Mouse (Mus musculus): ENCODE measurements around the gene A330070K13Rik. TPM values are rescaled to one million over a fixed set of nuclear protein-coding genes. Genes with fewer than 3 reads are reported as not detected.
A peak's percentile ranks its signal among the peaks of the same experiment; 100 is the strongest.

Gene A330070K13Rik
- not detected for total RNA-seq (2021)
- long read RNA-seq, experiment 1: 0 reads
- long read RNA-seq, experiment 2: 0 reads

GRCm38 (mm10) chr5:130384222-130384912 lies at the start of gene A330070K13Rik:
Gene A330070K13Rik (minus strand): TSS chr5:130384631.
- no peak for TF ChIP-seq CTCF (IDR thresholded peaks at IDR 0.05)
- H3K4me3 ChIP-seq: no peak within 1 kb of the TSS
- intact Hi-C loops (cut with DNase I): no loop called here
- no peak within 1 kb of the TSS for H3K27ac ChIP-seq
- no peak for DNase-seq

GRCm38 (mm10) chr5:130411516-130411915 lies 27.1 kb upstream of the A330070K13Rik start:
- no peak for TF ChIP-seq CTCF (IDR thresholded peaks at IDR 0.05)
- DNase-seq: no peak
- intact Hi-C loops (cut with DNase I): no loop called here
- Histone ChIP-seq H3K27ac (no peak overlapping the region), H3K4me3 (no peak overlapping the region)

- TF ChIP-seq CTCF (IDR thresholded peaks at IDR 0.05): no peak
- intact Hi-C loops (cut with DNase I): loop anchor here (10.0 kb wide), 1 partner anchor 445 kb away; no protein-coding TSS in a partner anchor
Measured at GRCm38 (mm10) chr5:130409706-130410105, 25.3 kb upstream of the A330070K13Rik start.

GRCm38 (mm10) chr5:130405201-130405600 lies 20.8 kb upstream of the A330070K13Rik start:
- intact Hi-C loops (cut with DNase I): loop anchor here (10.0 kb wide), 1 partner anchor 450 kb away; no protein-coding TSS in a partner anchor
- Histone ChIP-seq H3K27ac (no peak overlapping the region), H3K4me3 (no peak overlapping the region)
- peak; percentile 86 for TF ChIP-seq CTCF (IDR thresholded peaks at IDR 0.05)
- peak; percentile 26 for DNase-seq

More at GRCm38 (mm10) chr5:130409706-130410105, 25.3 kb upstream of the A330070K13Rik start:
- DNase-seq: no peak
- no peak overlapping the region for H3K4me3 ChIP-seq
- no peak overlapping the region for H3K27ac ChIP-seq

GRCm38 (mm10) chr5:130400136-130400917 lies 15.9 kb upstream of the A330070K13Rik start:
- Histone ChIP-seq H3K4me3 (no peak overlapping the region), H3K27ac (no peak overlapping the region)
- DNase-seq: no peak
- no peak for TF ChIP-seq CTCF (IDR thresholded peaks at IDR 0.05)
- intact Hi-C loops (cut with DNase I): loop anchor here (10.0 kb wide), 1 partner anchor 454 kb away; no protein-coding TSS in a partner anchor

GRCm38 (mm10) chr5:130395142-130395541 lies 10.7 kb upstream of the A330070K13Rik start:
- no peak for DNase-seq
- intact Hi-C loops (cut with DNase I): no loop called here
- no peak overlapping the region for H3K4me3 ChIP-seq
- no peak overlapping the region for H3K27ac ChIP-seq
- TF ChIP-seq CTCF (IDR thresholded peaks at IDR 0.05): no peak

- H3K27ac ChIP-seq: no peak overlapping the region
- TF ChIP-seq CTCF (IDR thresholded peaks at IDR 0.05): no peak
- DNase-seq: no peak
- intact Hi-C loops (cut with DNase I): no loop called here
- no peak overlapping the region for H3K4me3 ChIP-seq
Measured at GRCm38 (mm10) chr5:130394386-130394785, 10.0 kb upstream of the A330070K13Rik start.

- Histone ChIP-seq H3K27ac (no peak overlapping the region), H3K4me3 (no peak overlapping the region)
- intact Hi-C loops (cut with DNase I): no loop called here
- TF ChIP-seq CTCF (IDR thresholded peaks at IDR 0.05): no peak
- DNase-seq: no peak
Measured at GRCm38 (mm10) chr5:130393618-130394355, 9.4 kb upstream of the A330070K13Rik start.

- intact Hi-C loops (cut with DNase I): no loop called here
- no peak overlapping the region for H3K4me3 ChIP-seq
- no peak for DNase-seq
- H3K27ac ChIP-seq: no peak overlapping the region
- TF ChIP-seq CTCF (IDR thresholded peaks at IDR 0.05): no peak
Measured at GRCm38 (mm10) chr5:130386418-130386817, 2.0 kb upstream of the A330070K13Rik start.

- Histone ChIP-seq H3K27ac (no peak overlapping the region), H3K4me3 (no peak overlapping the region)
- no peak for DNase-seq
- intact Hi-C loops (cut with DNase I): no loop called here
- no peak for TF ChIP-seq CTCF (IDR thresholded peaks at IDR 0.05)
Measured at GRCm38 (mm10) chr5:130375411-130375810, 9.0 kb downstream of the A330070K13Rik start.

GRCm38 (mm10) chr5:130369237-130369636 lies 15.2 kb downstream of the A330070K13Rik start, which contains the start of gene Caln1:
Gene Caln1 (plus strand): TSS chr5:130369455.
- no peak for DNase-seq

GRCm38 (mm10) chr5:130368236-130368635 lies 16.2 kb downstream of the A330070K13Rik start:
- H3K27ac ChIP-seq: no peak overlapping the region
- intact Hi-C loops (cut with DNase I): no loop called here
- DNase-seq: no peak
- no peak for TF ChIP-seq CTCF (IDR thresholded peaks at IDR 0.05)
- H3K4me3 ChIP-seq: no peak overlapping the region

More at GRCm38 (mm10) chr5:130369237-130369636, 15.2 kb downstream of the A330070K13Rik start, which contains the start of gene Caln1:
- intact Hi-C loops (cut with DNase I): no loop called here
- H3K4me3 ChIP-seq: no peak within 1 kb of the TSS
- H3K27ac ChIP-seq: no peak within 1 kb of the TSS
- TF ChIP-seq CTCF (IDR thresholded peaks at IDR 0.05): no peak
